Mouse (Mus musculus): Measurements from ENCODE around the gene Tmc6. TPM values are rescaled to one million over a fixed set of nuclear protein-coding genes. Genes with fewer than 3 reads are reported as not detected.

The Tmc6 gene
- 4.3 and 4.8 TPM in 2 replicates for polyA plus RNA-seq (2012; rRNA removed)

GRCm38 (mm10) chr11:117781993-117782704, at the start of gene Tmc6, which contains the start of gene Tmc8:
Tmc6 (minus strand) TSS chr11:117782198.
Tmc8 (plus strand) TSS chr11:117782076.
- no peak for DNase-seq (ENCODE audit: low read depth)
- TF ChIP-seq CTCF (IDR thresholded peaks at IDR 0.05; ENCODE audit: borderline replicate concordance, extremely low read depth, insufficient read depth, insufficient read length): no peak
- no peak for TF ChIP-seq POLR2A (IDR thresholded peaks at IDR 0.05; ENCODE audit: borderline replicate concordance, extremely low read depth, insufficient read depth, insufficient read length, poor library complexity, severe bottlenecking)

GRCm38 (mm10) chr11:117830401-117830800, 48.4 kb upstream of the Tmc6 start:
- TF ChIP-seq POLR2A (IDR thresholded peaks at IDR 0.05; ENCODE audit: borderline replicate concordance, extremely low read depth, insufficient read depth, insufficient read length, poor library complexity, severe bottlenecking) (no peak), CTCF (IDR thresholded peaks at IDR 0.05; ENCODE audit: borderline replicate concordance, extremely low read depth, insufficient read depth, insufficient read length) (no peak)
- peak; percentile 23 for DNase-seq (ENCODE audit: low read depth)

- TF ChIP-seq CTCF (IDR thresholded peaks at IDR 0.05; ENCODE audit: borderline replicate concordance, extremely low read depth, insufficient read depth, insufficient read length) (no peak), POLR2A (IDR thresholded peaks at IDR 0.05; ENCODE audit: borderline replicate concordance, extremely low read depth, insufficient read depth, insufficient read length, poor library complexity, severe bottlenecking) (no peak)
- no peak for DNase-seq (ENCODE audit: low read depth)
Observed at GRCm38 (mm10) chr11:117829671-117830215, 47.7 kb upstream of the Tmc6 start.

DNA sequence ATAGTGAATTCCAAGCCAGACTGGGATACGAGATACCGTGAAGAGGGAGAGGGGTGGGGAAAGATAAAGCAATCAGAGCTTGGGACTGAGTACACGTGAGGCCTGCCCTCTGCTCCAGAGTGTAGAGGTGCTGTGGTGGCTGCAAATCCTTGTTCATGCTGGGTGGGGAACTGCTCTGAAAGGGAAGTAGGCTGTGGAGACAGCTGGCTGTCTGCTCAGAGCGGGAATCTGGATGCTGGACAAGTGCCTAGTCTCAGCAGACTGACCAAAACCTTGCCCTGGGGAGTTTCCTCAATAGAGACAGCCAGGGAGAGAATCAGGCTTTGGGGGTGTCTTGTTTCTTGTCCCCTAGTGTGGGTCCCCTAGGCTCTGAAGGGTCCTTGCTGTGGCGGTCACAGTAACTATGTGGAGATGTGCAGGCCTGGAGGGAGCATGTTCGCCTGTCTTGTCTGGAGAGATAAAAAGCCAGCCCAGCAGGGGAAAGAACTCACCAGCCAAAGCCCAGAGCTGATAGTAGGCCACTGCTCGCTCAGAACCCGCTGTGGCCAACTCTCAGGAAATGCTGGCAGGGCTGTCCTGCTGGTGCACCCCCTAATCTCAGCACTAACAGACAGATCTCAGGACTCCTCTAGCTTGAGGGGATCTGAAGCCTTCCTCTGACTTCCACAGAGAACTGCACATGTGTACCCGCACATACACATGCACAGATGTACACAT, 47.0 kb upstream of the Tmc6 start:
- peak; percentile 49 for DNase-seq (ENCODE audit: low read depth)
- TF ChIP-seq POLR2A (IDR thresholded peaks at IDR 0.05; ENCODE audit: borderline replicate concordance, extremely low read depth, insufficient read depth, insufficient read length, poor library complexity, severe bottlenecking) (no peak), CTCF (IDR thresholded peaks at IDR 0.05; ENCODE audit: borderline replicate concordance, extremely low read depth, insufficient read depth, insufficient read length) (no peak)

GRCm38 (mm10) chr11:117828149-117828887, 46.3 kb upstream of the Tmc6 start:
- peak; percentile 57 for DNase-seq (ENCODE audit: low read depth)
- TF ChIP-seq CTCF (IDR thresholded peaks at IDR 0.05; ENCODE audit: borderline replicate concordance, extremely low read depth, insufficient read depth, insufficient read length) (no peak), POLR2A (IDR thresholded peaks at IDR 0.05; ENCODE audit: borderline replicate concordance, extremely low read depth, insufficient read depth, insufficient read length, poor library complexity, severe bottlenecking) (no peak)

GRCm38 (mm10) chr11:117827386-117827785, 45.4 kb upstream of the Tmc6 start:
- no peak for DNase-seq (ENCODE audit: low read depth)
- TF ChIP-seq POLR2A (IDR thresholded peaks at IDR 0.05; ENCODE audit: borderline replicate concordance, extremely low read depth, insufficient read depth, insufficient read length, poor library complexity, severe bottlenecking): no peak
- TF ChIP-seq CTCF (IDR thresholded peaks at IDR 0.05; ENCODE audit: borderline replicate concordance, extremely low read depth, insufficient read depth, insufficient read length): no peak

- no peak for TF ChIP-seq POLR2A (IDR thresholded peaks at IDR 0.05; ENCODE audit: borderline replicate concordance, extremely low read depth, insufficient read depth, insufficient read length, poor library complexity, severe bottlenecking)
- no peak for TF ChIP-seq CTCF (IDR thresholded peaks at IDR 0.05; ENCODE audit: borderline replicate concordance, extremely low read depth, insufficient read depth, insufficient read length)
- no peak for DNase-seq (ENCODE audit: low read depth)
Observed at GRCm38 (mm10) chr11:117826916-117827315, 44.9 kb upstream of the Tmc6 start.

- peak; percentile 71 for DNase-seq (ENCODE audit: low read depth)
- no peak for TF ChIP-seq POLR2A (IDR thresholded peaks at IDR 0.05; ENCODE audit: borderline replicate concordance, extremely low read depth, insufficient read depth, insufficient read length, poor library complexity, severe bottlenecking)
- TF ChIP-seq CTCF (IDR thresholded peaks at IDR 0.05; ENCODE audit: borderline replicate concordance, extremely low read depth, insufficient read depth, insufficient read length): no peak
Observed at GRCm38 (mm10) chr11:117826164-117826563, 44.2 kb upstream of the Tmc6 start.

- peak; percentile 92 for DNase-seq (ENCODE audit: low read depth)
- TF ChIP-seq CTCF (IDR thresholded peaks at IDR 0.05; ENCODE audit: borderline replicate concordance, extremely low read depth, insufficient read depth, insufficient read length): no peak
- TF ChIP-seq POLR2A (IDR thresholded peaks at IDR 0.05; ENCODE audit: borderline replicate concordance, extremely low read depth, insufficient read depth, insufficient read length, poor library complexity, severe bottlenecking): no peak
Observed at GRCm38 (mm10) chr11:117825333-117826101, 43.5 kb upstream of the Tmc6 start, which contains the start of the genes Afmid and Tk1. Afmid (plus strand) TSS chr11:117825924. Tk1 (minus strand) TSS chr11:117826092.

All from brain, embryonic 14.5 days (tissue).